Comparison of ENCODE assay signal across 24 mouse cellular contexts in the genomic region with DNA sequence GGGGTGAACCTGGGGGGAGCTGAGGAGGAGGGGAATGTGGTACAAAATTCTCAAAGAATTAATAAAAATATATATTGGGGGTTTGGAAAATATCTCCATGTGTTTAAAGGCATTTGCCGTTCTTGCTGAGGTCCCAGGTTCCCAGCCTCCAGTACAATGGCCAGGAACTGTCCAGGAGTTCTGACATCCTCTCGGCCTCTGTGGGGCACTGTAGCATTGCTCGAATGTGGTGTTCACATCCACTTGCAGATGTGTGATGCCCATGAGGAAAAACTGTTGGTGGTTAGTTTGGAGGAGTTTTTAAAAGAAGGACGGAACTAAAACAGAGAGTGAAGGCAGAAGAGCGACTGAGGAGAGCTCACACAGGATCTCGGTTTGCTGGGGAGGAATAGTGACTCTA. TPM values are rescaled to one million over a fixed set of nuclear protein-coding genes. Genes with fewer than 3 reads are reported as not detected.
DNase-seq lines count a peak whose midpoint lies in the region; ATAC-seq and TF ChIP-seq lines count a peak whose summit lies in the region.
"Had no signal": no experiment of that assay in that cellular context is flagged by ENCODE, and none has a peak within 500 bp of the region (broad histone marks: within the 10 kb centered on the region; RNA-seq: fewer than 3 reads in every experiment).

No protein-coding gene starts in this region.

- no peaks in the 10 kb centered on the region for H3K9me3 ChIP-seq in forebrain, postnatal 0 days (ENCODE audit: low read length)
- H3K9me3 ChIP-seq in forebrain, embryonic 11.5 days (ENCODE audit: control insufficient read depth, low read length): no peaks in the 10 kb centered on the region
- no peaks in the 10 kb centered on the region for H3K9me3 ChIP-seq in kidney, postnatal 0 days (replicated peaks; ENCODE audit: low read length)
- no peaks in the 10 kb centered on the region for H3K9me3 ChIP-seq in kidney, embryonic 14.5 days (ENCODE audit: control insufficient read depth, low read length)
- no peaks in the 10 kb centered on the region for H3K9me3 ChIP-seq in midbrain, embryonic 11.5 days (ENCODE audit: control insufficient read depth, low read length)
- no peaks in the 10 kb centered on the region for H3K9me3 ChIP-seq in midbrain, embryonic 15.5 days
- H3K9me3 ChIP-seq: embryonic facial prominence, embryonic 15.5 days; forebrain, embryonic 13.5 days; heart, embryonic 10.5 days; limb, embryonic 13.5 days had no signal

- H3K27me3 ChIP-seq in forebrain, postnatal 0 days (ENCODE audit: insufficient read depth, low read length): no peaks in the 10 kb centered on the region
- 0 out of 2 replicates have a peak, but pooled peaks cover under 1% of the 10 kb centered on the region for H3K27me3 ChIP-seq in forebrain, embryonic 11.5 days (ENCODE audit: control insufficient read depth, insufficient read depth, low read length)
- H3K27me3 ChIP-seq in kidney, postnatal 0 days (ENCODE audit: insufficient read depth, low read length): no peaks in the 10 kb centered on the region; the same call in 1 of the 2 replicates
- H3K27me3 ChIP-seq in kidney, embryonic 14.5 days (ENCODE audit: control insufficient read depth, insufficient read depth, low read length): peaks cover 9% of the 10 kb centered on the region; the same call in 1 of the 2 replicates
- H3K27me3 ChIP-seq in midbrain, embryonic 11.5 days (ENCODE audit: control insufficient read depth, insufficient read depth, low read length): no peaks in the 10 kb centered on the region
- no peaks in the 10 kb centered on the region for H3K27me3 ChIP-seq in midbrain, embryonic 15.5 days (replicated peaks)
- H3K27me3 ChIP-seq: embryonic facial prominence, embryonic 15.5 days; forebrain, embryonic 13.5 days had no signal

- no peak overlapping the region for H3K4me3 ChIP-seq in forebrain, postnatal 0 days (ENCODE audit: low read depth, low read length)
- H3K4me3 ChIP-seq in forebrain, embryonic 11.5 days (ENCODE audit: low read depth, low read length): no peak overlapping the region
- no peak overlapping the region for H3K4me3 ChIP-seq in kidney, postnatal 0 days (replicated peaks; ENCODE audit: low read depth, low read length)
- H3K4me3 ChIP-seq in kidney, embryonic 14.5 days (ENCODE audit: low read length): no peak overlapping the region
- no peak overlapping the region for H3K4me3 ChIP-seq in midbrain, embryonic 11.5 days (ENCODE audit: low read depth, low read length)
- no peak overlapping the region for H3K4me3 ChIP-seq in midbrain, embryonic 15.5 days
- H3K4me3 ChIP-seq: embryonic facial prominence, embryonic 15.5 days; forebrain, embryonic 13.5 days; heart, embryonic 10.5 days; hindbrain, embryonic 10.5 days; limb, embryonic 13.5 days; myocyte had no signal

- TF ChIP-seq CTCF in forebrain, postnatal 0 days (IDR thresholded peaks at IDR 0.05; ENCODE audit: low read depth): peak; percentile 35; the same call in 1 of the 2 replicates
- peak; percentile 47; the same call in 1 of the 2 replicates for TF ChIP-seq CTCF in kidney, postnatal 0 days (IDR thresholded peaks at IDR 0.05; ENCODE audit: low read depth)

- H3K4me2 ChIP-seq in forebrain, postnatal 0 days (ENCODE audit: low read depth): no peak overlapping the region
- H3K4me2 ChIP-seq in forebrain, embryonic 11.5 days (ENCODE audit: low read depth, low read length, severe bottlenecking): no peak overlapping the region
- no peak overlapping the region for H3K4me2 ChIP-seq in kidney, postnatal 0 days (ENCODE audit: low read length)
- H3K4me2 ChIP-seq in kidney, embryonic 14.5 days (replicated peaks; ENCODE audit: low read depth, low read length): no peak overlapping the region
- H3K4me2 ChIP-seq in midbrain, embryonic 11.5 days: no peak overlapping the region
- H3K4me2 ChIP-seq in midbrain, embryonic 15.5 days: no peak overlapping the region
- H3K4me2 ChIP-seq: embryonic facial prominence, embryonic 15.5 days; forebrain, embryonic 13.5 days; limb, embryonic 13.5 days had no signal

- no peaks in the 10 kb centered on the region for H3K36me3 ChIP-seq in forebrain, postnatal 0 days (ENCODE audit: insufficient read depth)
- no peaks in the 10 kb centered on the region for H3K36me3 ChIP-seq in forebrain, embryonic 11.5 days (ENCODE audit: control insufficient read depth, insufficient read depth, low read length)
- H3K36me3 ChIP-seq in kidney, postnatal 0 days (ENCODE audit: insufficient read depth, low read length): no peaks in the 10 kb centered on the region
- no peaks in the 10 kb centered on the region for H3K36me3 ChIP-seq in kidney, embryonic 14.5 days (ENCODE audit: control insufficient read depth, insufficient read depth, low read length)
- H3K36me3 ChIP-seq in midbrain, embryonic 11.5 days (ENCODE audit: control insufficient read depth, insufficient read depth, low read length): no peaks in the 10 kb centered on the region
- no peaks in the 10 kb centered on the region for H3K36me3 ChIP-seq in midbrain, embryonic 15.5 days (replicated peaks)
- H3K36me3 ChIP-seq: embryonic facial prominence, embryonic 15.5 days; heart, embryonic 10.5 days; hindbrain, embryonic 10.5 days; limb, embryonic 13.5 days had no signal

- peaks cover under 1% of the 10 kb centered on the region; the same call in 1 of the 2 replicates for H3K4me1 ChIP-seq in forebrain, postnatal 0 days (ENCODE audit: insufficient read depth)
- 0 out of 2 replicates have a peak, but pooled peaks cover 2% of the 10 kb centered on the region for H3K4me1 ChIP-seq in forebrain, embryonic 11.5 days (replicated peaks; ENCODE audit: control insufficient read depth, insufficient read depth, low read length)
- no peaks in the 10 kb centered on the region for H3K4me1 ChIP-seq in kidney, postnatal 0 days (replicated peaks; ENCODE audit: insufficient read depth, low read length)
- H3K4me1 ChIP-seq in kidney, embryonic 14.5 days (ENCODE audit: control insufficient read depth, insufficient read depth, low read length): no peaks in the 10 kb centered on the region
- H3K4me1 ChIP-seq in midbrain, embryonic 11.5 days (ENCODE audit: control insufficient read depth, insufficient read depth, low read length): no peaks in the 10 kb centered on the region; the same call in 1 of the 2 replicates
- peaks cover 5% of the 10 kb centered on the region for H3K4me1 ChIP-seq in midbrain, embryonic 15.5 days
- H3K4me1 ChIP-seq: embryonic facial prominence, embryonic 15.5 days; limb, embryonic 13.5 days had no signal

- no peak overlapping the region for H3K27ac ChIP-seq in forebrain, postnatal 0 days (ENCODE audit: low read depth, low read length)
- no peak overlapping the region for H3K27ac ChIP-seq in forebrain, embryonic 11.5 days (ENCODE audit: low read depth, low read length)
- no peak overlapping the region for H3K27ac ChIP-seq in kidney, postnatal 0 days
- no peak overlapping the region for H3K27ac ChIP-seq in kidney, embryonic 14.5 days (ENCODE audit: low read depth, low read length)
- no peak overlapping the region for H3K27ac ChIP-seq in midbrain, embryonic 11.5 days (ENCODE audit: low read depth, low read length)
- H3K27ac ChIP-seq in midbrain, embryonic 15.5 days: no peak overlapping the region
- H3K27ac ChIP-seq: embryonic facial prominence, embryonic 15.5 days; forebrain, embryonic 13.5 days; heart, embryonic 10.5 days; hindbrain, embryonic 10.5 days; limb, embryonic 13.5 days had no signal

- WGBS in forebrain, postnatal 0 days: 65% methylated on average over 6 of the region's 6 CpGs
- WGBS in forebrain, embryonic 11.5 days: 72% methylated on average over 6 of the region's 6 CpGs
- WGBS in kidney, postnatal 0 days: 57% methylated on average over 6 of the region's 6 CpGs
- 68% methylated on average over 6 of the region's 6 CpGs for WGBS in kidney, embryonic 14.5 days
- WGBS in midbrain, embryonic 11.5 days: 73% methylated on average over 6 of the region's 6 CpGs
- WGBS in midbrain, embryonic 15.5 days: 73% methylated on average over 6 of the region's 6 CpGs

- no peak for ATAC-seq in forebrain, postnatal 0 days
- ATAC-seq in forebrain, embryonic 11.5 days (replicated peaks; ENCODE audit: low FRiP score): no peak
- ATAC-seq in kidney, postnatal 0 days (replicated peaks; ENCODE audit: low FRiP score, low read depth): no peak
- no peak for ATAC-seq in kidney, embryonic 14.5 days (ENCODE audit: low FRiP score, low TSS enrichment)
- no peak for ATAC-seq in midbrain, embryonic 11.5 days (ENCODE audit: low FRiP score)
- no peak for ATAC-seq in midbrain, embryonic 15.5 days (replicated peaks)
- ATAC-seq: forebrain, embryonic 13.5 days had no signal

- no peak for DNase-seq in forebrain, postnatal 0 days
- no peak for DNase-seq in forebrain, embryonic 11.5 days (ENCODE audit: low spot score)
- DNase-seq in kidney, postnatal 0 days (ENCODE audit: low spot score): peak; percentile 25
- DNase-seq in midbrain, embryonic 11.5 days (ENCODE audit: low spot score, missing footprints): peak; percentile 49
- peak; percentile 8 for DNase-seq in forelimb bud, embryonic 11.5 days (ENCODE audit: low read depth, low spot score)
- DNase-seq in urinary bladder, adult 2 months (ENCODE audit: low spot score): no peak
- DNase-seq: B cell, adult 2 months; cerebellum, postnatal 36 days; gastrocnemius, postnatal 10 days; retina, postnatal 1 day; thymus, adult 18-20 months had no signal

- no peak overlapping the region for H3K9ac ChIP-seq in forebrain, postnatal 0 days
- no peak overlapping the region for H3K9ac ChIP-seq in forebrain, embryonic 11.5 days (ENCODE audit: low read length)
- H3K9ac ChIP-seq in kidney, postnatal 0 days (ENCODE audit: low read depth, low read length): no peak overlapping the region
- no peak overlapping the region for H3K9ac ChIP-seq in kidney, embryonic 14.5 days (ENCODE audit: low read depth, low read length)
- H3K9ac ChIP-seq in midbrain, embryonic 11.5 days (ENCODE audit: low read length): no peak overlapping the region
- H3K9ac ChIP-seq in midbrain, embryonic 15.5 days: no peak overlapping the region
- H3K9ac ChIP-seq: embryonic facial prominence, embryonic 15.5 days; forebrain, embryonic 13.5 days; limb, embryonic 13.5 days had no signal

RNA-seq across cellular contexts. Expression of gene Ccdc175, which starts 58.0 kb away (rescaled TPM):
- total RNA-seq in forebrain, postnatal 0 days (2014; rRNA removed): 0.08 TPM in 1 of 2 replicates, not detected in the other
- not detected in 2 replicates for polyA plus RNA-seq in forebrain, postnatal 0 days (2015; fragmentation: Nextera tagmentation; extraction: Ambion mirVana)
- 0.07 TPM in 1 of 2 replicates, not detected in the other for polyA plus RNA-seq in forebrain, embryonic 11.5 days (2014; fragmentation: Nextera tagmentation; extraction: Ambion mirVana)
- polyA plus RNA-seq in kidney, postnatal 0 days (2015; fragmentation: Nextera tagmentation; extraction: Ambion mirVana): 0.05 and 0.09 TPM in 2 replicates
- not detected in 2 replicates for polyA plus RNA-seq in kidney, embryonic 14.5 days (2014; fragmentation: Nextera tagmentation; extraction: Ambion mirVana)
- not detected in 2 replicates for polyA plus RNA-seq in midbrain, embryonic 11.5 days (2014; fragmentation: Nextera tagmentation; extraction: Ambion mirVana)
- polyA plus RNA-seq in midbrain, embryonic 15.5 days (2015; fragmentation: Nextera tagmentation; extraction: Ambion mirVana): not detected in 2 replicates
- not detected in 2 replicates for polyA plus RNA-seq in urinary bladder, adult 2 months (2012; rRNA removed)
- total RNA-seq: gastrocnemius, postnatal 10 days; left cerebral cortex, adult 8-10 months; megakaryocyte, adult 5-6 weeks; neutrophil, adult 5-6 weeks had no signal
- polyA plus RNA-seq: embryonic facial prominence, embryonic 15.5 days; forebrain, embryonic 13.5 days; heart, embryonic 10.5 days; hindbrain, embryonic 10.5 days; intestine, embryonic 14.5 days; limb, embryonic 13.5 days; lung, embryonic 16.5 days; myocyte had no signal

Comparison
In these comparisons a context has a peak if more than half of its experiments do, and no peak if none do; other contexts are left out.
1. DNase-seq: peak in kidney, postnatal 0 days (single experiment), midbrain, embryonic 11.5 days (single experiment) and forelimb bud, embryonic 11.5 days (single experiment); none in forebrain, postnatal 0 days (single experiment), forebrain, embryonic 11.5 days (single experiment) and urinary bladder, adult 2 months (single experiment).